8 mouse cellular contexts compared by ENCODE assay signal in the genomic region with DNA sequence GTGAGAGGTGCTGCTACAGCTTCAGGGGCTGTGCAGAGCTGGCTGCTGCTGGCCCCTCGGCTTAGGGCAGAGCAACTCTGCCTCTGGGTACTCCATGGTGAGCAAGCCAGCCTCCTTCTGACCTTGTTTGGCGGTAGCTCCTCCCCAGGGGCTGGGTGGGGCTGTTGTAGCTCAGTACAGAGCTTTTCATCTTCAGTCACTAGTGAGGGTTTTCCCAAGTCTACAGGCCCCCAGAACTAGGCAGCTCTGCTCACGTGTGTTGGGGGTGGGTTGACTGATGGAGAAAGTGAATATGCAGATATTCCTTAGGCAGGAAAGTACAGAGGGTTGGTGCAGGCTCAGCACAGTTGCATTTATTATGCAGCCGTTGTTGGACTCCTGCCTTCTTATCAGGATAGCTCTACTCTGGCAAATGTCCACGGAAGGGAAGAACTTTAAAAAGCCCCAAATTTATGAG.
DNase-seq lines count a peak whose midpoint lies in the region; ATAC-seq and TF ChIP-seq lines count a peak whose summit lies in the region.

No protein-coding gene starts in this region.

- no peaks in the 10 kb centered on the region for H3K9me3 ChIP-seq in stomach, embryonic 14.5 days (ENCODE audit: control insufficient read depth, low read depth, low read length)

- CTCF ChIA-PET in Patski (lab: Charles Lee) = interaction anchor here (0.8 to 1.5 kb wide), 5 partner anchors 9 to 168 kb away, joined by 3 to 6 read pairs (median 3); no protein-coding TSS in a partner anchor

- ATAC-seq in Patski = peak; percentile 22
- ATAC-seq in erythroid progenitor cell, adult 5-6 weeks (replicated peaks; ENCODE audit: low FRiP score, poor library complexity, severe bottlenecking) = peak; percentile 84
- peak; percentile 80 for ATAC-seq in stomach, embryonic 14.5 days (ENCODE audit: insufficient number of reproducible peaks, insufficient read depth, low FRiP score, low read depth)
- no peak for ATAC-seq in monocyte, adult 5-6 weeks (replicated peaks; ENCODE audit: insufficient number of reproducible peaks, low FRiP score, low TSS enrichment, poor library complexity, severe bottlenecking)

- DNase-seq in layer of hippocampus, adult 2 months (ENCODE audit: low spot score in 2 of 2) = no peak
- no peak for DNase-seq in layer of hippocampus, adult 9-10 months (ENCODE audit: low spot score)
- DNase-seq in Patski (ENCODE audit: low read depth, low spot score) = no peak
- peak; percentile 60 to 69 for DNase-seq in kidney, postnatal 4 days
- no peak for DNase-seq in T-cell, adult 2 months (ENCODE audit: low spot score)

- POLR2A ChIA-PET in Patski (lab: Charles Lee) = interaction anchor here (1.1 kb wide), 1 partner anchor 72 kb away, joined by 3 read pairs; the partner anchor contains the start of gene Notch2

- H3K4me2 ChIP-seq in stomach, embryonic 14.5 days (replicated peaks; ENCODE audit: low read depth, low read length) = no peak overlapping the region

- peaks cover 24% of the 10 kb centered on the region for H3K4me1 ChIP-seq in stomach, embryonic 14.5 days (ENCODE audit: control insufficient read depth, insufficient read depth, low read length)

- peaks cover 9% of the 10 kb centered on the region; the same call in 1 of the 2 replicates for H3K36me3 ChIP-seq in stomach, embryonic 14.5 days (ENCODE audit: control insufficient read depth, insufficient read depth, low read length)

- no peak for TF ChIP-seq CTCF in layer of hippocampus, adult 2 months (conservative IDR thresholded peaks at IDR 0.05)
- no peak for TF ChIP-seq CTCF in Patski (IDR thresholded peaks at IDR 0.05)

- H3K27me3 ChIP-seq in Patski = no peaks in the 10 kb centered on the region
- H3K27me3 ChIP-seq in stomach, embryonic 14.5 days (ENCODE audit: control insufficient read depth, insufficient read depth, low read length) = no peaks in the 10 kb centered on the region

- in situ Hi-C loops in Patski (cut with MboI; ENCODE audit: low pct_unique_long_range_greater_than_20kb) = no loop called here

- 15% methylated on average over 5 of the region's 5 CpGs for WGBS in stomach, embryonic 14.5 days

- no peak overlapping the region for H3K9ac ChIP-seq in stomach, embryonic 14.5 days (replicated peaks; ENCODE audit: low read depth, low read length)

- H3K4me3 ChIP-seq in layer of hippocampus, adult 2 months = no peak overlapping the region
- no peak overlapping the region for H3K4me3 ChIP-seq in stomach, embryonic 14.5 days (ENCODE audit: low read depth, low read length)

- peak overlapping the region; percentile 19; the same call in 1 of the 2 replicates for H3K27ac ChIP-seq in layer of hippocampus, adult 2 months
- peak overlapping the region; percentile 90 for H3K27ac ChIP-seq in stomach, embryonic 14.5 days (ENCODE audit: low read length)

Comparison
In these comparisons a context has a peak if more than half of its experiments do, and no peak if none do; other contexts are left out.
1. DNase-seq: peak in kidney, postnatal 4 days (2 of 2); none in layer of hippocampus, adult 2 months (0 of 2), layer of hippocampus, adult 9-10 months (single experiment), Patski (single experiment) and T-cell, adult 2 months (single experiment).